In genomic region chr6:67168803-67169202, GRCm38 (mm10) we compare ENCODE assay signal across 8 mouse cellular contexts.
DNase-seq lines count a peak whose midpoint lies in the region; ATAC-seq and TF ChIP-seq lines count a peak whose summit lies in the region.

No protein-coding gene starts in this region.

- no peaks in the 10 kb centered on the region for H3K79me2 ChIP-seq in liver, adult 2 months (ENCODE audit: control insufficient read depth, insufficient read depth, low read length)

- no peaks in the 10 kb centered on the region for H3K27me3 ChIP-seq in liver, adult 2 months (ENCODE audit: control insufficient read depth, insufficient read depth, low read length)
- H3K27me3 ChIP-seq in forebrain, embryonic 12.5 days, result no peaks in the 10 kb centered on the region
- H3K27me3 ChIP-seq in limb, embryonic 14.5 days (ENCODE audit: control insufficient read depth, insufficient read depth, low read length), result no peaks in the 10 kb centered on the region
- H3K27me3 ChIP-seq in neural tube, embryonic 15.5 days (replicated peaks), result no peaks in the 10 kb centered on the region

- no peak for DNase-seq in liver, adult 2 months (ENCODE audit: extremely low read depth, low read depth, low spot score)
- no peak for DNase-seq in liver
- DNase-seq in limb, embryonic 14.5 days (ENCODE audit: low spot score), result no peak
- no peak for DNase-seq in thymus, postnatal 14 days
- no peak for DNase-seq in spleen, postnatal 4 days (ENCODE audit: low spot score in 2 of 2)
- DNase-seq in T-cell, adult 2 months (ENCODE audit: low spot score), result no peak

- no peaks in the 10 kb centered on the region for H3K36me3 ChIP-seq in liver, adult 2 months (ENCODE audit: control insufficient read depth, insufficient read depth, low read length)
- H3K36me3 ChIP-seq in forebrain, embryonic 12.5 days (replicated peaks), result no peaks in the 10 kb centered on the region
- no peaks in the 10 kb centered on the region for H3K36me3 ChIP-seq in limb, embryonic 14.5 days (ENCODE audit: control insufficient read depth, insufficient read depth, low read length)
- H3K36me3 ChIP-seq in neural tube, embryonic 15.5 days, result no peaks in the 10 kb centered on the region

- peaks cover 7% of the 10 kb centered on the region for H3K4me1 ChIP-seq in liver, adult 2 months (ENCODE audit: control insufficient read depth, insufficient read depth, low read length)
- H3K4me1 ChIP-seq in forebrain, embryonic 12.5 days, result peaks cover 7% of the 10 kb centered on the region; the same call in 1 of the 2 replicates
- H3K4me1 ChIP-seq in limb, embryonic 14.5 days (ENCODE audit: control insufficient read depth, insufficient read depth, low read length), result peaks cover 5% of the 10 kb centered on the region
- H3K4me1 ChIP-seq in neural tube, embryonic 15.5 days, result peaks cover 5% of the 10 kb centered on the region; the same call in 1 of the 2 replicates

- TF ChIP-seq POLR2A in liver, adult 2 months (IDR thresholded peaks at IDR 0.05; ENCODE audit: extremely low read depth, insufficient read depth, low read length), result no peak
- no peak for TF ChIP-seq POLR2A in limb, embryonic 14.5 days (IDR thresholded peaks at IDR 0.05; ENCODE audit: borderline replicate concordance, extremely low read depth, insufficient read depth, insufficient read length)

- H3K4me3 ChIP-seq in liver, adult 2 months (ENCODE audit: insufficient read depth, low read depth, low read length), result peak overlapping the region; percentile 53; the same call in 1 of the 2 replicates
- H3K4me3 ChIP-seq in forebrain, embryonic 12.5 days (replicated peaks), result peak overlapping the region; percentile 42
- peak overlapping the region; percentile 37 for H3K4me3 ChIP-seq in limb, embryonic 14.5 days (replicated peaks; ENCODE audit: low read length)
- H3K4me3 ChIP-seq in neural tube, embryonic 15.5 days (replicated peaks), result peak overlapping the region; percentile 46

- H3K4me2 ChIP-seq in forebrain, embryonic 12.5 days, result peak overlapping the region; percentile 54
- peak overlapping the region; percentile 54 for H3K4me2 ChIP-seq in limb, embryonic 14.5 days (replicated peaks; ENCODE audit: low read depth, low read length, severe bottlenecking)
- H3K4me2 ChIP-seq in neural tube, embryonic 15.5 days, result peak overlapping the region; percentile 65

- H3K9ac ChIP-seq in liver, adult 2 months (ENCODE audit: low read depth, low read length), result peak overlapping the region; percentile 65; the same call in 1 of the 2 replicates
- H3K9ac ChIP-seq in forebrain, embryonic 12.5 days, result peak overlapping the region; percentile 38; the same call in 1 of the 2 replicates
- peak overlapping the region; percentile 34; the same call in 1 of the 2 replicates for H3K9ac ChIP-seq in limb, embryonic 14.5 days (ENCODE audit: low read depth, low read length, severe bottlenecking)
- H3K9ac ChIP-seq in neural tube, embryonic 15.5 days (replicated peaks), result peak overlapping the region; percentile 49; the same call in 1 of the 2 replicates

- no peak for TF ChIP-seq CTCF in liver, adult 2 months (IDR thresholded peaks at IDR 0.05; ENCODE audit: low read depth, low read length)

- ATAC-seq in forebrain, embryonic 12.5 days (ENCODE audit: low FRiP score), result peak; percentile 45; the same call in 1 of the 2 replicates
- ATAC-seq in limb, embryonic 14.5 days (ENCODE audit: low FRiP score, low read depth), result no peak
- ATAC-seq in neural tube, embryonic 15.5 days (ENCODE audit: low FRiP score), result 0 out of 2 replicates have a peak, but pooled peaks have one; percentile 15

- whole genome bisulfite sequencing in liver, adult 2 months, result 22% methylated on average over 2 of the region's 2 CpGs
- 29% methylated on average over 2 of the region's 2 CpGs for WGBS in forebrain, embryonic 12.5 days
- 46% methylated on average over 2 of the region's 2 CpGs for WGBS in limb, embryonic 14.5 days
- 32% methylated on average over 2 of the region's 2 CpGs for WGBS in neural tube, embryonic 15.5 days

- H3K9me3 ChIP-seq in forebrain, embryonic 12.5 days, result no peaks in the 10 kb centered on the region
- no peaks in the 10 kb centered on the region for H3K9me3 ChIP-seq in limb, embryonic 14.5 days (ENCODE audit: control insufficient read depth, low read length)
- no peaks in the 10 kb centered on the region for H3K9me3 ChIP-seq in neural tube, embryonic 15.5 days (replicated peaks)

- H3K27ac ChIP-seq in liver, adult 2 months (replicated peaks; ENCODE audit: insufficient read depth, low read depth, low read length), result peak overlapping the region; percentile 39; the same call in 1 of the 2 replicates
- no peak overlapping the region for H3K27ac ChIP-seq in forebrain, embryonic 12.5 days
- 0 out of 2 replicates have a peak overlapping the region, but pooled peaks have one; percentile 19 for H3K27ac ChIP-seq in limb, embryonic 14.5 days (replicated peaks; ENCODE audit: low read depth, low read length)
- peak overlapping the region; percentile 72 for H3K27ac ChIP-seq in neural tube, embryonic 15.5 days (replicated peaks)
